33 mouse cellular contexts compared by ENCODE assay signal in genomic region chr9:114509785-114510184, GRCm38 (mm10). TPM values are rescaled to one million over a fixed set of nuclear protein-coding genes. Genes with fewer than 3 reads are reported as not detected.
DNase-seq lines count a peak whose midpoint lies in the region; ATAC-seq and TF ChIP-seq lines count a peak whose summit lies in the region.
"Had no signal": no experiment of that assay in that cellular context is flagged by ENCODE, and none has a peak within 500 bp of the region (broad histone marks: within the 10 kb centered on the region; RNA-seq: fewer than 3 reads in every experiment).

No protein-coding gene starts in this region.

- peak; percentile 66 for DNase-seq in T-cell, adult 2 months (ENCODE audit: low spot score)
- peak; percentile 50 for DNase-seq in thymus, adult 2 months
- peak; percentile 62 for DNase-seq in thymus, postnatal 4 days
- DNase-seq in adrenal gland, postnatal 10 days: no peak
- DNase-seq in MN1 (ENCODE audit: low spot score): no peak
- DNase-seq: adrenal gland, postnatal 14 days; cerebellum, postnatal 10 days; gastrocnemius, postnatal 10 days; heart, postnatal 4 days; kidney, adult 11 months; kidney, postnatal 36 days; left cerebral cortex, postnatal 4 days; lung, postnatal 36 days; right cerebral cortex, adult 18-20 months had no signal

- no peak overlapping the region for H3K4me2 ChIP-seq in intestine, embryonic 15.5 days (replicated peaks)
- H3K4me2 ChIP-seq: heart, embryonic 15.5 days; hindbrain, embryonic 15.5 days; kidney, embryonic 15.5 days; limb, embryonic 15.5 days; liver, embryonic 15.5 days; lung, embryonic 15.5 days; midbrain, embryonic 15.5 days; stomach, embryonic 15.5 days had no signal

- no peak overlapping the region for H3K4me3 ChIP-seq in thymus, adult 2 months (ENCODE audit: control insufficient read depth, insufficient read depth, low read length)
- no peak overlapping the region for H3K4me3 ChIP-seq in intestine, embryonic 15.5 days (replicated peaks)
- H3K4me3 ChIP-seq: forebrain, embryonic 10.5 days; heart, embryonic 15.5 days; hindbrain, embryonic 15.5 days; kidney, embryonic 15.5 days; limb, embryonic 15.5 days; liver, embryonic 15.5 days; lung, embryonic 15.5 days; midbrain, embryonic 15.5 days; stomach, embryonic 15.5 days had no signal

- ATAC-seq in inflammation-experienced regulatory T-cells, adult 6 months: peak; percentile 68
- no peak for ATAC-seq in intestine, embryonic 15.5 days
- ATAC-seq: forebrain, embryonic 16.5 days; midbrain, embryonic 15.5 days; Patski had no signal

- H3K27ac ChIP-seq in thymus, adult 2 months (ENCODE audit: control insufficient read depth, insufficient read depth, low read length): no peak overlapping the region
- no peak overlapping the region for H3K27ac ChIP-seq in intestine, embryonic 15.5 days
- H3K27ac ChIP-seq: forebrain, embryonic 10.5 days; heart, embryonic 15.5 days; hindbrain, embryonic 15.5 days; kidney, embryonic 15.5 days; limb, embryonic 15.5 days; liver, embryonic 15.5 days; lung, embryonic 15.5 days; midbrain, embryonic 15.5 days; stomach, embryonic 15.5 days had no signal

- H3K36me3 ChIP-seq in thymus, adult 2 months (ENCODE audit: control insufficient read depth, insufficient read depth, low read length): no peaks in the 10 kb centered on the region
- H3K36me3 ChIP-seq in intestine, embryonic 15.5 days: peaks cover 22% of the 10 kb centered on the region
- H3K36me3 ChIP-seq: midbrain, embryonic 15.5 days had no signal

- peaks cover 3% of the 10 kb centered on the region for H3K9me3 ChIP-seq in intestine, embryonic 15.5 days

- TF ChIP-seq POLR2A in thymus, adult 2 months (IDR thresholded peaks at IDR 0.05; ENCODE audit: control insufficient read depth, extremely low read depth, insufficient read depth, low read length, poor library complexity): 0 out of 2 replicates have a peak, but pooled peaks have one; percentile 23

- peaks cover 21% of the 10 kb centered on the region for H3K4me1 ChIP-seq in thymus, adult 2 months (replicated peaks; ENCODE audit: control insufficient read depth, insufficient read depth, low read length)
- no peaks in the 10 kb centered on the region for H3K4me1 ChIP-seq in intestine, embryonic 15.5 days (replicated peaks)
- H3K4me1 ChIP-seq: forebrain, embryonic 10.5 days; heart, embryonic 15.5 days; hindbrain, embryonic 15.5 days; kidney, embryonic 15.5 days; limb, embryonic 15.5 days; liver, embryonic 15.5 days; lung, embryonic 15.5 days; midbrain, embryonic 15.5 days; stomach, embryonic 15.5 days had no signal

- H3K27me3 ChIP-seq in thymus, adult 2 months (ENCODE audit: control insufficient read depth, insufficient read depth, low read length): no peaks in the 10 kb centered on the region
- H3K27me3 ChIP-seq in intestine, embryonic 15.5 days (replicated peaks): no peaks in the 10 kb centered on the region
- H3K27me3 ChIP-seq: heart, embryonic 15.5 days; hindbrain, embryonic 15.5 days; kidney, embryonic 15.5 days; limb, embryonic 15.5 days; liver, embryonic 15.5 days; lung, embryonic 15.5 days; midbrain, embryonic 15.5 days; Patski; stomach, embryonic 15.5 days had no signal

- no peak overlapping the region for H3K9ac ChIP-seq in intestine, embryonic 15.5 days
- H3K9ac ChIP-seq: heart, embryonic 15.5 days; hindbrain, embryonic 15.5 days; kidney, embryonic 15.5 days; limb, embryonic 15.5 days; liver, embryonic 15.5 days; lung, embryonic 15.5 days; midbrain, embryonic 15.5 days; stomach, embryonic 15.5 days had no signal

- no peak for TF ChIP-seq CTCF in thymus, adult 2 months (IDR thresholded peaks at IDR 0.05; ENCODE audit: borderline replicate concordance, control insufficient read depth, extremely low read depth, insufficient read depth, low read length, poor library complexity)

- 3% methylated on average over 9 of the region's 9 CpGs for WGBS in thymus, adult 2 months
- WGBS in intestine, embryonic 15.5 days: 95% methylated on average over 9 of the region's 9 CpGs

RNA-seq across cellular contexts. Expression of gene Ccr4, which starts 5.1 kb away (rescaled TPM):
- polyA plus RNA-seq in inflammation-experienced regulatory T-cells, adult 6 months (2017; shearing (Covaris generic)): 10 to 100 TPM; 16.1 to 24.9 (median 17.5) TPM
- 88.6 and 94.5 TPM in 2 replicates for polyA plus RNA-seq in thymus, adult 2 months (2012; rRNA removed)
- under 1 TPM in 1 of 2 experiments, not detected in 1; 0.09 TPM for total RNA-seq in adrenal gland, postnatal 10 days (2021)
- polyA plus RNA-seq in intestine, embryonic 15.5 days (2015; fragmentation: Nextera tagmentation; extraction: Ambion mirVana): 0.56 and 0.63 TPM in 2 replicates
- total RNA-seq: adrenal gland, postnatal 14 days; gastrocnemius, postnatal 10 days; heart, adult 8-10 months; heart, postnatal 4 days; layer of hippocampus, postnatal 10 days; left cerebral cortex, adult 8-10 months; left cerebral cortex, postnatal 4 days had no signal
- polyA plus RNA-seq: C2C12; embryonic facial prominence, embryonic 11.5 days; forebrain, embryonic 10.5 days; forebrain, embryonic 16.5 days; heart, embryonic 15.5 days; hindbrain, embryonic 15.5 days; liver, embryonic 15.5 days; midbrain, embryonic 15.5 days; neural tube, embryonic 14.5 days; Patski had no signal

RNA-seq across cellular contexts. Expression of gene C130032M10Rik, which starts 5.7 kb away (rescaled TPM):
- not detected for polyA plus RNA-seq in inflammation-experienced regulatory T-cells, adult 6 months (2017; shearing (Covaris generic))
- not detected in 2 replicates for polyA plus RNA-seq in thymus, adult 2 months (2012; rRNA removed)
- total RNA-seq in adrenal gland, postnatal 10 days (2021): not detected
- polyA plus RNA-seq in intestine, embryonic 15.5 days (2015; fragmentation: Nextera tagmentation; extraction: Ambion mirVana): 0.48 and 0.58 TPM in 2 replicates
- total RNA-seq: adrenal gland, postnatal 14 days; gastrocnemius, postnatal 10 days; heart, adult 8-10 months; heart, postnatal 4 days; layer of hippocampus, postnatal 10 days; left cerebral cortex, adult 8-10 months; left cerebral cortex, postnatal 4 days had no signal
- polyA plus RNA-seq: C2C12; embryonic facial prominence, embryonic 11.5 days; forebrain, embryonic 16.5 days; hindbrain, embryonic 15.5 days; liver, embryonic 15.5 days; lung, embryonic 15.5 days; midbrain, embryonic 15.5 days; neural tube, embryonic 14.5 days; Patski had no signal

RNA-seq across cellular contexts. Expression of gene Trim71, which starts 54.4 kb away (rescaled TPM):
- under 1 TPM in 1 of 3 experiments, not detected in 2; 0.04 TPM for polyA plus RNA-seq in inflammation-experienced regulatory T-cells, adult 6 months (2017; shearing (Covaris generic))
- polyA plus RNA-seq in thymus, adult 2 months (2012; rRNA removed): 0.03 TPM in 1 of 2 replicates, not detected in the other
- under 1 TPM in 1 of 2 experiments, not detected in 1; 0.09 TPM for total RNA-seq in adrenal gland, postnatal 10 days (2021)
- polyA plus RNA-seq in intestine, embryonic 15.5 days (2015; fragmentation: Nextera tagmentation; extraction: Ambion mirVana): 4.1 TPM in 2 replicates
- total RNA-seq: heart, adult 8-10 months; heart, postnatal 4 days had no signal
- polyA plus RNA-seq: Patski had no signal

Comparison
In these comparisons a context has a peak if more than half of its experiments do, and no peak if none do; other contexts are left out.
1. DNase-seq: peak in T-cell, adult 2 months (single experiment), thymus, adult 2 months (single experiment) and thymus, postnatal 4 days (single experiment); none in adrenal gland, postnatal 10 days (single experiment) and MN1 (single experiment).
2. RNA of gene Ccr4, which starts 5.1 kb away (polyA plus RNA-seq): 88.6 to 94.5 TPM in thymus, adult 2 months and 16.1 to 24.9 TPM in inflammation-experienced regulatory T-cells, adult 6 months; 0.56 to 0.63 TPM in intestine, embryonic 15.5 days; every median in the first group is over 10 times any median in the second.